Mouse (Mus musculus) right cerebral cortex, postnatal 10 days (tissue): ENCODE results near the gene Cacna2d4.

ENCODE experiments used
- DNase-seq, 2 experiments: peaks; one replicate each; pipeline ENCODE4 v3.0.0; 2021; ENCODE audit warnings: low spot score in 2 of 2

Gene Cacna2d4

GRCm38 (mm10) chr6:119220297-119220696, 16.0 kb upstream of the Cacna2d4 start:
- peak; percentile 58 to 76 for DNase-seq

- peak; percentile 66 to 73 for DNase-seq
These were observed 11.7 kb upstream of the Cacna2d4 start for GRCm38 (mm10) chr6:119224451-119225195.

- peak; percentile 31 to 40 for DNase-seq
These were observed 11.1 kb upstream of the Cacna2d4 start for GRCm38 (mm10) chr6:119225226-119225625.

GRCm38 (mm10) chr6:119225731-119226130, 10.6 kb upstream of the Cacna2d4 start:
- DNase-seq = peak; percentile 19 to 29

- peak in 1 of 2 experiments; percentile 19 for DNase-seq
These were observed 9.3 kb upstream of the Cacna2d4 start for GRCm38 (mm10) chr6:119227001-119227400.

- peak; percentile 37 to 41 for DNase-seq
These were observed 7.3 kb upstream of the Cacna2d4 start for GRCm38 (mm10) chr6:119228861-119229603.

GRCm38 (mm10) chr6:119233066-119233465, 3.3 kb upstream of the Cacna2d4 start:
- peak in 1 of 2 experiments; percentile 15 for DNase-seq

- DNase-seq = no peak
These were observed 885 bp upstream of the Cacna2d4 start for GRCm38 (mm10) chr6:119235441-119235840.

GRCm38 (mm10) chr6:119237427-119237989, 1.2 kb downstream of the Cacna2d4 start:
- DNase-seq = peak; percentile 91

- no peak for DNase-seq
These were observed 3.1 kb downstream of the Cacna2d4 start for GRCm38 (mm10) chr6:119239341-119240005.

GRCm38 (mm10) chr6:119240256-119240655, 3.9 kb downstream of the Cacna2d4 start:
- DNase-seq = no peak

- no peak for DNase-seq
These were observed 4.8 kb downstream of the Cacna2d4 start for GRCm38 (mm10) chr6:119240871-119241705.

GRCm38 (mm10) chr6:119246082-119246481, 9.8 kb downstream of the Cacna2d4 start:
- DNase-seq = no peak

GRCm38 (mm10) chr6:119248578-119248977, 12.3 kb downstream of the Cacna2d4 start:
- DNase-seq = no peak

GRCm38 (mm10) chr6:119249726-119250125, 13.4 kb downstream of the Cacna2d4 start:
- DNase-seq = no peak

- no peak for DNase-seq
These were observed 15.4 kb downstream of the Cacna2d4 start for GRCm38 (mm10) chr6:119251704-119252103.

GRCm38 (mm10) chr6:119276713-119277112, 40.4 kb downstream of the Cacna2d4 start:
- DNase-seq = peak in 1 of 2 experiments; percentile 35

- DNase-seq = peak; percentile 75 to 82
These were observed 44.4 kb downstream of the Cacna2d4 start for GRCm38 (mm10) chr6:119280761-119281160.

- no peak for DNase-seq
These were observed 65.0 kb downstream of the Cacna2d4 start for GRCm38 (mm10) chr6:119301310-119301709.

GRCm38 (mm10) chr6:119303331-119303730, 67.0 kb downstream of the Cacna2d4 start:
- no peak for DNase-seq

GRCm38 (mm10) chr6:119307867-119308413, 71.6 kb downstream of the Cacna2d4 start:
- peak in 1 of 2 experiments; percentile 29 for DNase-seq
